Mouse (Mus musculus) hematopoietic stem cell, adult 5-6 weeks (primary cell): ENCODE results near the gene Fam122a. TPM values are rescaled to one million over a fixed set of nuclear protein-coding genes. Genes with fewer than 3 reads are reported as not detected.

Experiments used
- ATAC-seq, 2 experiments: fragments of 125-278 bp in 1 of 2; replicated peaks in 1 of 2; 2 replicates each; pipeline ENCODE4 v1.8.0; 2016 to 2017; ENCODE audit warnings: inconsistent platforms in 2 of 2, mild to moderate bottlenecking in 2 of 2, moderate number of reproducible peaks in 2 of 2, low read depth in 1 of 2, moderate TSS enrichment in 1 of 2; ENCODE audit not compliant: low FRiP score in 2 of 2, poor library complexity in 2 of 2, severe bottlenecking in 2 of 2, insufficient read depth in 1 of 2, low TSS enrichment in 1 of 2
- total RNA-seq: library from RNA; stranded (forward); fragments of 172-1452, 232-1000 nt; gene quantifications from 2 replicates; pipeline ENCODE4 v1.2.3, GENCODE M21; 2017

The Fam122a gene
- total RNA-seq, 1 experiment from 2014 or later, result 5.4 TPM

DNA sequence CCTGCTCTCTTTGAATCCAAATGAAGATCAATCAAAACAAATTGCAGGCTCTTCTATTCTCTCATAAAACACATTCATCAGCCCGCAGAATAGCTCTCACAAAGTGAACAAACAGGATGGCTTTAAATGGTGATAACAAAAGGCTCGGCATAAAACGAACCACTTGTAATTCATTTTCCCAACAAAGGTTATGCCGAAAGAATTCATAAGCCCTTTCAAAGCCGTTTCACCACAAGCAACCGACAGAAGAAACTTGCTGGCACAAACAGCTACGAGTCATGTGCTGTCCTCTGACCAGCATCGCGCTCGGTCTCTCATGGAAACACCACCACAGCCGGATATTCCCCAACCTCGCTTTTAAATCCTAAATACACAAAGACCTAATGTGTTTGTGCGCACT is 23.8 kb downstream of the Fam122a start:
- ATAC-seq, result no peak

- no peak for ATAC-seq
Observed at GRCm38 (mm10) chr19:24452441-24452898, 24.7 kb downstream of the Fam122a start.

DNA sequence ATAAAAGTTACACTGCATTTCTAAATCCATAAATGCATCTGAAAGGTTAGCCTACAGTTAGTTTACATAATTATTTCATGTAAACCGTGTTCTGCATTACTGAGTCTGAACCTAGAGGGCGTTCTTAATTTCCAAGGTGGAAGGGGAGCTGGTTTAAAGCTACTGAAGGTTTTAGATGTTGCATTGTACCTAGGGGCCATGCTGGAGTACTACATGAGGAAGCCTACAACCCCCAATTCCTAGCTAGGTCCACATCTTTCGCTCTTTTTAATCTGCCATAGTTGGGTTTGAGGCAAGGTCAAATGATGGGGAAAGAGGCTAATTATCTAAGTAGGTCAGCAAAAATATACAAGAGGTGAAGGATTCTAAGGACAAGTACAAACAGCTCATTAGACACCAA is 25.5 kb downstream of the Fam122a start:
- ATAC-seq, result no peak

DNA sequence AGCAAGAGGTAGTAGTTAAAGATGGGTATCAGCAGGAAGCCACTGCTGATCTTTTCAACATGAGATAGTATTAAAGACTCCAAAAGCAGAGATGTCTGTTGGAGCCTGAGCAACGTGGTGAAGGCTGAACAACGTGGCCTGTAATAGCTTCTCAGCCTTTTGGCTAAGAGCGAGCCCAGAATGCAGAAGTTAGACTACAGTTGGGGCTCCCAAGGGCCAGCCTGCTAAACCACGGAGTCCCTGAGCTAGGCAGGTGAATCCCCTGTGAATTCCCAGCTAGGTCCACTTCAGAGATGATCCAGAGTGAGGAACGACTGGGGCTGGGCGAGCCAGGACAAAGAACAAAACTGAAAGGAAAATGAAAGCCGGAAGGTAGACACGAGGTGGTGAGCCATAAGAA is 26.4 kb downstream of the Fam122a start:
- peak; percentile 18 to 53; a peak in 3 of 4 replicates for ATAC-seq

GRCm38 (mm10) chr19:24444322-24444721 is 32.8 kb downstream of the Fam122a start:
- no peak for ATAC-seq

GRCm38 (mm10) chr19:24439715-24440114 is 37.4 kb downstream of the Fam122a start:
- no peak for ATAC-seq

GRCm38 (mm10) chr19:24434291-24434690 is 42.9 kb downstream of the Fam122a start:
- no peak for ATAC-seq

DNA sequence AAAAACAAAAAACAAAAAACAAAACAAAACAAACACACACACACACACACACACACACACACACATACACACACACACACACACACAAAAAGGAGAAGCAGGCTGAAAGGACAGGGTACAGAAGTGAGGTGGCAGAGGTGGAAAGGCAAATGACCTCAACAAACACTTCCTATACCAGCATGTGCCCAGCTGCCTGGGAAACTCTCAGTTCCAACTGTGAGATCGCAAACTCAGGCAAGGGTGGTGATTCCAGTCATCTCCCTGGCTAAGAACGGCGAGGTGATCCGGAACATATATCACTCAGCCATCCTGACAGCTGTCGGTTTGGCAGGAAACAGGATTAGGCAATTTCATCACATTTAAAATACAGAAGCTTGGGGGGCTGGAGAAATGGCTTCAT is 44.7 kb downstream of the Fam122a start:
- peak in 1 of 2 experiments; percentile 51; a peak in 1 of 4 replicates for ATAC-seq

- no peak for ATAC-seq
Observed at GRCm38 (mm10) chr19:24431381-24431780, 45.8 kb downstream of the Fam122a start.

DNA sequence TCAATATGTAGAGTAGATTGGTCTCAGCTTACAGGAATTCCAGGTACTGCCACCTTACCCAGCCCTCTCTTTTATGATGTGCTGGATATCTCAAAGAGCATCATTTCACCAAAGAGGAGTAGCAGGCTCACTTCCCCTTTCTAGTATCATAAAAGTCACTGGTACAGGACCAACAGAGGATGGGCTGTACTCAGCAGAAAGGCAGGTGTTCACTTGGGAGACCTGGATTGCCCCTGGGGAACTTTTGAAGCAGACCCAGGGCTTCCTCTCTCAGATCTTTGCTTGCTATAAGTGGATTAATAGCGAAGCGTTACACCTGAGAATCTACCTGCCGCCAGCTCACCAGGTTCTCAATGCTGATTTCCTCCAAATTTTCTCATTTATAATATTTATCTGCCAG is 49.1 kb downstream of the Fam122a start:
- ATAC-seq, result no peak

GRCm38 (mm10) chr19:24427258-24427657 is 49.9 kb downstream of the Fam122a start:
- no peak for ATAC-seq

- ATAC-seq, result no peak
Observed at GRCm38 (mm10) chr19:24426759-24427181, 50.4 kb downstream of the Fam122a start.

Other genes starting within 250 kb of the Fam122a start
- 27.8 and 29.7 TPM in 2 replicates for gene Fxn, start 196.8 kb downstream of the Fam122a start, total RNA-seq
- 12.4 and 13.7 TPM in 2 replicates for gene Pip5k1b, start 78.5 kb upstream of the Fam122a start, total RNA-seq
- gene Tmem252, start 196.7 kb upstream of the Fam122a start, total RNA-seq, result not detected in 2 replicates